Mouse (Mus musculus) naive thymus-derived CD4-positive, alpha-beta T cell, adult 2 months (primary cell): ENCODE results near the gene Cpa3.
A peak's percentile ranks its signal among the peaks of the same experiment; 100 is the strongest.

Source experiments
- DNase-seq: peaks from one replicate; pipeline ENCODE4 v3.0.0-alpha.2; 2011; ENCODE audit warnings: low read depth

Gene Cpa3

DNA sequence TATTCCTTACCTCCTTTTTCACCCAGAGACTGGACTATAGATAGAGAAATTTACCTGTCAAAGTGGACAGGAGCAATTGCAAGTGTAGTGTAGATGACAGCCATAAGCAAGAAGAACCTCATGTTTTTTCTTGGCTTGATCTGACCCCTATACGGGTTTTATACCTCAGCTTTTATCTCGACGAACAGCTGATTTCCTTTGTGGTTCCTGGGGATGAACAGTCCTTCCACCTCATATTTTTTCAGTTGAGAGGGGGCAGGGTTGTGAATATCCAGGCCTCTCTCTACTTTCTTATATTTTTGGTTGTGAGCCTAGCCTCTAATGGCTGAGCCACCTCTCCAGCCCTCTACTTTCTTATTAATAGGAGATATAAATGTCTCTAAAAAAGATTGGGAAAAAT is at the start of gene Cpa3:
Cpa3 (minus strand) TSS at position 132 of the 400 bp plus-strand sequence.
- DNase-seq, result no peak

DNA sequence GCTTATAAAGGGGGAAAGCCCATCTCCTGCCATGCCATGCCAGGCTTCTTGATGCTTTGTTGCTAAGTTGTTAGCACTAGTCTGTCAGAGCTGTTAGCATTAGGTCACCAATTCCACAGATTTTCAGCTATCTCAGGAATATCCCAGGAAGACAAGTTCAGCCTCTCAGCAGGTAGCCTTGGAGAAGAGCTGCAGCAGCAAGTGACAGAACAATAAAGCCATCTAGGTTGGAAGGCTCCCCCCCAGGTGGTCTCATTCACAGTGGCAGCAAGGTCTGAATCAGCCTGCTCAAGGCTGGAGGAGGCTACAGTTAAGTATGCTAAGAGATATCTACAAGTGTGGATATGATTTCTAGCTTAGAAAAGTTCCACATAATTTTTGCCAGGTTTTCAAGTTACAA is 49.4 kb upstream of the Cpa3 start:
- no peak for DNase-seq

DNA sequence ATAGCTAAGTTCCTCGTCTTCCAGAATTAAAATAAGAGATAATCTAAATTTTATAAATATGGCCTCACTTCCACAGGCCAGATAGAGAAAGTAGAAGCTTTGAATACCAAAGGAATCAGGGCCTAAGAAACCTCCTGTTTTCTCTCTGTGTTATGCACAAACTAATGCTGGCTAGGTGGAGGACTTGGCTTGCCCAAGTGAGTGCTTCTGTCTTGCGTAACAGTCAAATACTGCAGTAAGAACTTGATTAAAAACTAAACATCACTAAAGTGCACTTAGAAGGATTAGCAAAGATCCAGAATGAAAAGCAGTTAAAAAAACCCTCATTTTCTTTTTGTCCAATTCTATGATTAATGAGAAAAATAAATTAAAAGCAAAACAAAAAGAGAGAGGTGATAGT is 46.8 kb upstream of the Cpa3 start:
- DNase-seq, result no peak

DNA sequence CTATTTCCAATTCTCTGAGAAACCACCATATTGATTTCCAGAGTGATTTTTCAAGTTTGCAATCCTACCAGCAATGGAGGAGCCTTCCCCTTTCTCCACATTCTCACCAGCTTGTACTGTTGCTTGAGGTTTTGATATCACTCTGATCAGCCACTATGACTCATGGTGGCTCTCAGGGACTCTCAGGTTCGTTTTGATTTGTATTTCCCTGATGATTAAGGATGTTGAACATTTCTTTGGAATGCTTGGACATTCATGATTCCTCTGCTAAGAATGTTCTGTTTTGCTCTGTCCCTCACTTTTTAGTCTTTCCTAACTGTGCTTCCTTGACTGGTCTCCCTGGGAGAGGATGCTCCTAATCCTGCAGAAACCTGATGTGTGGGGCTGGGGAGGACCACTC is 39.8 kb upstream of the Cpa3 start:
- no peak for DNase-seq

DNA sequence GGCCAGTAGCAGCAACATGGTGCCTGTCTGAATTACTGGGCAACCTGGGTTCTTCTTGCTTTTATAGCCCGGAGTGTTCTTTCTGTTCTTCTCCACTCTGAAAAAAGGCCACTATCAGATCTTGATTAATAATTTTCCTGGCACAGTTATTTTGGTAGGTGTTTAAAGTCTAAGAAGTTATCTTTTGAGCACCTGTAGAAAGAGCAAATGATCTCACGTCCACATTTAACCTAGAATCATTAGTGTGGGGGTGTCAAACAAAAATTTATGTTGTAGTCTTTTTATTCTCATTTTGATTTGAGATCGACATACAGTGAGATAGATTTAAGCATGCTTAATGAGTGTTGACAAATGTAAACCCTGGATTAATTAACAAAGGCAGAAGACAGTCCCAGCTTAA is 33.7 kb upstream of the Cpa3 start, which contains the start of gene Cpb1:
Cpb1 (minus strand) TSS at position 101 of the 400 bp plus-strand sequence.
- DNase-seq, result no peak

DNA sequence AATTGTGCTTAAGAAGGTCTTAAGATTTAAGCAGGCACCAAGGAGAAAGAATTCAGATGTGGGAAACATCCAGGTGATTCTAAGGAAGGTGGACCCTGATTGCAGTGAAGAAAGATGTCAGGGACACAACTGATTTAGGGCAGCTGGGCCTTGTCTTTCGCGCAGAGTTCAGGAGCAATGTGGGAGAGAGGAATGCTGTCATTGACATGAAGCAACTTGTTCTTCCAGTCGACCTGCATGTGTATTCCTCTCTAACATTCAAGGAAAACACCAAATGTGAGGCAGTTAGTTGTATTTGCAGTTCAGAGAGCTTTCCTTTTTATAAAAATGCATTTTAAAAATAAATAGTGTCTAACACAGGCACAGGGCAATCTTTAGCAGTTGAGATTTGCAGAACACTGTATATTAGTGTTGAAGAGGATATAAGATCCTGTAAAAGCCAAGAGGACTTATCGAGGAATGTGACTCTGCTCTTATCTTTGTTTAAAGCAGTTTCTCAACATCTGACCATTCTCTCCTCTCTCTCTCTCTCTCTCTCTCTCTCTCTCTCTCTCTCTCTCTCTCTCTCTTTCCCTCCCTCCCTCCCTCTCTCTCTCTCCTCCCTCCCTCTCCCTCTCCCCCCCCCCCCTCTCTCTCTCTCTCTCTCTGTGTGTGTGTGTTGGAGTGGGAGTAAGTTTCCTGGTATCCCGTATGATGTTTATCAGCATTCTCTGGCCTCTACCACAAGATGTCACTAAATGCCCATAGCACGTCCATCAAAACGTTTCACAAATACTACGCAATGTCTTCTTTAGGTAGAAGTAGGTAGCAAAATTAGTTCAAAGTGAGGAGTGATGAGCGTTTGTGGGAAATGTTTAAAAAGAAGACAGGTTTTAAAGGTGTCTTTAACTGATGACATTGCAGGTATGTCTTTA is 12.8 kb upstream of the Cpa3 start:
- peak; percentile 27 for DNase-seq

DNA sequence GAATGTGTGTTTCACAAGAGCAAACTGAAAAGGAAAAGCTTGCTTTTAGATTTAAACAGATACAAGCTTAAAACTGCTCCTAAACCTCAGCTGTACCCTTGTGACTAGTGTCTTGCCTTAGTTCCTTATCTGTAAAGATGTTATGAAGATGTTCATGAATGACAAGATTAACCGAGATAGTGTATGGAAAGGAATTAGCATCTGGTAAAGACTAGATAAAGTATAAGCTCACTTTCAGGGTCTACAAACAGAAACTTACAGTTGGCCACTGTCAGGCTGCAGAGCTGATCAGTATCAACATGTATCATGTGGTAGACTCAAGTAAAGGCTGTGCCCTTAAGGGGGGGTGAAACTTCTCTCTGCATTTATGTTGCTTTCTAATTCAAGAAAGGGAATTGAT is 1.9 kb upstream of the Cpa3 start:
- DNase-seq, result no peak

DNA sequence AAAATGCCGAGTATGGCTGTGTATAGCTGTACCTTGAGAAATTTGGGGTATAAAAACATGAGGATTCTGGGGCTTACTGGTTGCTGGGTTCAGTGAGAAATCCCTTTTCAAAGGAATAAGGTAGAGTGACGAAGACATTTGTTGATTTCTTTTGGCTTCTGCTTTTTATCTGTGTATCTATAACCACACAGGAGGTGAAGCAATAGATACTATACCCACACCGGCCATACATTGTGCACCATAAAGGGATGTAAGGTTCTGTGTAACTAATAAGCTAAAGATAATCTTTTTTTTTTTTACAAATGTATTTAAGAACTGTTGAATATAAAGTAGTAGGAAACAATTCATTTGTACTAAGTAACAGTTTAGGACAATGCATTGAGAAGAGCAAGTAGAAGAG is 2.2 kb downstream of the Cpa3 start:
- no peak for DNase-seq

DNA sequence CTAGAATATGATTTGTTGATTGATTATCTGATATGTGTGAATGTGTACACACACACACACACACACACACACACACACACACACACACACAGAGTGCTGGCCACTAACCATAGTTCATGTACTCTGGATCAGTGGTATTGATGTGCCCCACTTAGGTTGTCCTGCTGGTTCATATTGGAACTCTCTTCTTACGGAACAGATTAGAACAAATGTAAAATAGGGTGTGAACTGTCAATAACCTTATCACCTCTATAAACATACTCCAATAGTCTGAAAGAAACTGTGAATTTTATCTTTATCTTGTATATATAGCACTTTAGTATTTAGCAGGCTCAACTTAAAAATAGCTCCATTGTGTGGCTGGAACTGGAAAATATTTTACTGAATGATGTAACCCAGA is 5.0 kb downstream of the Cpa3 start:
- no peak for DNase-seq

DNA sequence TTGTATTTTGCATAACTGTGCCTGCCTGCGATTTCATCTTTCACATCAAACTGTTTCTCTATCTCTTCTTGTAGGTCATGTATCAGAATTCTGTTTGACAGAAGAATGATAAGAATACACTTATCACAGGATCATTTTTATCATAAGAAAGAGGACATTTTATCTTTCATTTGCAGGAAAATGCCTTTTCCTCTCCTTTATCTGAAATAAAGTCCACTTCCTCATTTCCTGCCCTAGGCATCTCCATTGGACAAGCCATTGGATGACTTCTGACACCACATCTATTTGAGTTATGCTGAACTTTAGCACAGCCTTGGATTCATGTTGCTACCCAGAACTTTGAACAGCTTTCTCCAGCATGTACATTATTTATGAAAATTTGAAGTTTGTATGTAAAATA is 13.0 kb downstream of the Cpa3 start:
- no peak for DNase-seq

DNA sequence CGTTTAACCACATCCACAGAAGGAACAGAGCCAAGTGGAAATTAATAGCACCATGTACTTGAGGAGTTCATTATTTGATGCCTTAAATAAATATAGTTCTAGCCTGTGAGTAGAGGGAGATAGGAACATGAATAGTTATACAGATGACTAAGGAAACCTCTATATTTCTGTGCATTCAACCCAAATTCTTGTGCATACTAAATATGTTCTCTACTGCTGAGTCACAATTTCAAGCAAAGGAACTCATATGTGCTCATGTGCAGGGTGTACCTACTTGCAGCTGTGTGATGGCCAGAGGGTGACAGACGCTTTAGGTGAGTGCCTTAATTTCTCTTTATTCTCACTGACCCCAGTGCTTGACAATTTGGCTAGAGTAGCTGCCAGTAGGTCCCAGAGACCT is 16.6 kb downstream of the Cpa3 start:
- DNase-seq, result no peak

DNA sequence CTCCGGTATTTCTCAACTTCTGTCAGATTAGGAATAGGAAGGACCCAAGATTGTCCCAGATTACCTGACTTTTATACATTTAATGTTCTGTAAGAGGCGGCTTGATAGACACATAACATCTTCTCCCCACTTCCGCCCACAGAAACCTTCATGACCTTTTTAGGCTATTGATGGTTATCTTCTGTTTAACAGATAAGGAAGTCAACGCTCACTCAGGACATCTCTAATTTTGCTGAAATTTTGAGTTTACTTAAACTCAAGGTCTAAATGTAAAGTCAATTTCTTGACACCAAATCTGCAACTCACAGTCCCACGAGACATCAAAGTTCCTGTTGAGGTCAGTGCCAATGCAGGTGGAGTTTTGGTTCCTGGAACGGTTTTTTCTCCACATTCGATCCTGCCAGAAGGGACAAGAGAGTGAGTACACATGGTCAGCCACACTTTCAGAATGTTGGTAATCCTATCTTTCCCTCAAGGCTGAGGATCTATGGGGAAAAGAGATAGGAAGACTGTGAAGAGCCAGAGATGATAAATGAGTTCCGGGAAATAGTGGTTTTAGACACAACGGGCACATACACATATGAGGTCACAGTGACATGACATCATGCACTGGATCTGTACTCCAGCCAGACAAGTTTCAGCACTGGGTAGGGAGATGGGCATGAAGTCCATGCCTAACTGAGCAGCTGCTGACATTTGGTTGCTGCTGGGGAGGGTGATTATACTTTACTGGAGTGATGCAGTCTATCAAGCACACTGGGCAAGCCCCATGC is 18.9 kb downstream of the Cpa3 start:
- DNase-seq, result peak; percentile 70

DNA sequence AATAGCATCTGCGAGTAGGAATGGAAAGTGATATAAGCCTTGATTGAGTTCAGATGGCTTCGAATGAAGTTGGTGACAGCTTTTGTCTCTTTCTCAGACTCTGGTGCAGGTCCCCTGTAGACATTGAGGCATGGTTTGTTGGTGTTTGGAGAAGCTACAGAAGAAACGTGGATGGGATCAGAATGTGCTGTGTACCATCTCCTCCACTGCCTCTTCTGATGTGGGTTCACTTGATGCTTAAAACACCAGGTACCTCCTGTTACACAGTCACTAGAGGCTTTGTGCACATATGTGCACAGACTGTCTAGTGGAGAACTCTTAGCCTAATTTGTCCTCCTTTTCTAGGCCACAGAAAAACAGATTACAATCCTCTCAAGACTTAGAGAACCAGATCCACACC is 19.8 kb downstream of the Cpa3 start:
- peak; percentile 63 for DNase-seq

DNA sequence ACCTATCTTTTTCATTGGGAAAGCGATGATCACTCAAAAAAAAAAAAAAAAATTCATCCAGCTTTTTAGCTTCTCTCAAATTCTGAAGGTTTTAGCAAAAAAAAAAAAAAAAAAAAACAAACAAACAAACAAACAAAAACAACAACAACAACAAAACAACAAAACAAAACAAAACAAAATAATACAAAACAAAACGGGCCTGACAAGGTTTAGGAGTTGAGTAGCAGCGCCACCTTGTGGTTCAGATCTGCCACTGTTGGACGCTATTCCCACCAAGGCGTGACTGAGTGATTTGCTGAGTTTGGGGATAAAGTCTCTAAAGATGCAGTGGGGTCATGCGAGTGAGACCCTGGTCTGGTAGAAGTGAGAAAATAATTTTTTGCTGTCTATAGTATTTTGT is 43.1 kb downstream of the Cpa3 start:
- peak; percentile 82 for DNase-seq

DNA sequence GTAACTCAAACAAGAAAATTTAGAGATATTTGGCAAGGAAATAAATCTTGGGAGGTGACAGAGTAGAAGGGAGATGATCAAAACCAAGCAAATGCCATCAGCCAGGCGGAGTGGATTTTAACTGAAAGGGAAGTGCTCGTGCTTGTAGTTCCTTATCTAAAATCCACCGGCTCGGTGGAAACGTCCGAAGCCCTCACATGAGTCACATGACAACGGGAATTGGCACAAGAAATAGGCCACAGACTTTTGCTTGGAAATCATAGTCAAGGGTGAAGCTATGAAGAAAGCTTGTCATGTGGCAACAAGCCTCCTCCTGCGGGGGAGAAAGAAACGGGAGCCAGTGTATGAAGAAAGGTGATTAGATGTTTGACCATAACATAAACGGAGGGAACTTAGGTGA is 44.1 kb downstream of the Cpa3 start:
- no peak for DNase-seq

DNA sequence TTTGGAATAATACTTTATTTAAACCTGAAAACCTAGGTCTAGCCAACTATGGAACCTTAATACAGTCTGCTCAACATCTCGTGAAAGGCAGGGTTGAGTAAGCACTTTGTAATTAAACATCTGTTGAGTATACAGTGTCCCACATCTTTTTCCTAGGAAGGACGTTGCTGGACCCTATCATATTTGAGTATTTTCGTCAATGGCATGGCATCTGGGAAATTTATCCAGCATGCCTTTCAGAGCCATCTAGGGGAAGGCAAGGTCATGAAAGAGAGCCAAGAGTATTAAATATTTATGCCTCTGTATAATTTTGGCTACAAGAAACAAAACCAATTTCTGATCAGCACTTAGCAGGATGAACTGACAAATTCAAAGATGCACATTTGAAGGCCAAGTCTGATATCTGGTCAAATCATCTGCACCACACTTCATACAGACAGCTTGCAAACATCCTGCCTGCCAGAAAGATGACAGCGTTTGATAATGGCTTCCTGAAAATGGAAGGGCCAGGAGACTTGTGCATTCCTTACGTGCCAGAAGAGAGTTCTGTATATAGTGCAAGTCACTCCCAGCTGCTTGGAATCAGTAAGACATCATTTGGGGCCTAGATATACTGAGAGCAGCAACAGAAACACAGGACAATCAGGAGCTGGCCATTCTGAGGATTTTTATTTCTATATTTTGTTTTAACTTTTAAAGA is 52.9 kb downstream of the Cpa3 start:
- DNase-seq, result no peak

DNA sequence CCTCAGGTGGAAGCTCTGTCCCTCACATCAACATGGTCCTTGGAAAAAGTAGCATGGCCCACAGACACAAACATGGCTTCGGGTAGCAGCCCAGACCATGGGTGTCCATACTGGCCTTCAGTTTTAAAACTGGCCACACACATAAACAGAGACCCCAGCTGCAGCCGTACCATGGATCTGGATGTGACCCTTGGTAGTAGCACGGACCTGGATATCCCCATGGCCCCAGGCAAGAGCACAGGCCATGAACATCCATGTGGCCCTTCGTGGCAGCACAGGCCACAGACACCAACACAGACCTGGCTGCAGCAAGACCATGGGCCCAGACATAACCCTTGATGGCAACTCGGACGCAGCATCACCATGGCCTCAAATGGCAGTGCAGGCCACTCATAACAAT is 69.6 kb downstream of the Cpa3 start:
- no peak for DNase-seq

DNA sequence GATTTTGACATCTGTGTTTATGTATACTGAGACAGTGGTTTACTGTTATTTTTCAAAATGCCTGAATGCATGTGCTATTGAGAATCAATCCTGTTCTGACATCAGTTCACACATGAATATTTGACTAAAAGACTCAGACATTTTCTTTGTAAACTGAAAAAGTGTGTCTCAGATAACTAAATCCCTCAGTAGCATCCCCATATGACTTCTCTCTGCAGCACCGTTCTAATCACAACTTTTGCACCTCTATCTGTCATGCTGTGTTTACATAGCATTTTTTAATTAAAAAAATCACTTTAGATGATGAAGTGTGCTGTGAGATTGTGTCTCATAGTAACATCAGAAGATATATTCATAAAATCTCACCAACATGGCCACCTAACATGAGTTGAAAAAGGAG is 74.5 kb downstream of the Cpa3 start:
- DNase-seq, result no peak
